Mouse (Mus musculus): ENCODE measurements around the gene Kndc1. TPM values are rescaled to one million over a fixed set of nuclear protein-coding genes. Genes with fewer than 3 reads are reported as not detected.

Gene Kndc1
- polyA plus RNA-seq (2012; rRNA removed) (0.35 and 0.45 TPM in 2 replicates), polyA plus RNA-seq (2014; fragmentation: Nextera tagmentation; extraction: Ambion mirVana) (0.10 and 0.22 TPM in 2 replicates)

GRCm38 (mm10) chr7:139894655-139895557, at the start of gene Kndc1:
TSS of gene Kndc1 (plus strand) at chr7:139894696.
- ATAC-seq (ENCODE audit: low FRiP score, low read depth) (no peak), DNase-seq (ENCODE audit: low spot score) (no peak)
- Histone ChIP-seq H3K9ac (ENCODE audit: low read depth, low read length, severe bottlenecking) (peak within 1 kb of the TSS; percentile 53), H3K36me3 (ENCODE audit: control insufficient read depth, insufficient read depth, low read length) (no peaks in the 10 kb centered on the region), H3K27me3 (ENCODE audit: control insufficient read depth, insufficient read depth, low read length) (peaks cover 35% of the 10 kb centered on the region), H3K9me3 (ENCODE audit: control insufficient read depth, low read length) (no peaks in the 10 kb centered on the region), H3K27ac (replicated peaks; ENCODE audit: low read depth, low read length) (no peak within 1 kb of the TSS), H3K4me3 (replicated peaks; ENCODE audit: low read length) (peak within 1 kb of the TSS; percentile 42), H3K4me1 (ENCODE audit: control insufficient read depth, insufficient read depth, low read length) (no peaks in the 10 kb centered on the region), H3K4me2 (replicated peaks; ENCODE audit: low read depth, low read length, severe bottlenecking) (peak within 1 kb of the TSS; percentile 77)
- under 1% methylated on average over 44 of the region's 50 CpGs for WGBS
- no peak for TF ChIP-seq POLR2A (IDR thresholded peaks at IDR 0.05; ENCODE audit: borderline replicate concordance, extremely low read depth, insufficient read depth, insufficient read length)

- Histone ChIP-seq H3K4me2 (replicated peaks; ENCODE audit: low read depth, low read length, severe bottlenecking) (no peak overlapping the region), H3K36me3 (ENCODE audit: control insufficient read depth, insufficient read depth, low read length) (no peaks in the 10 kb centered on the region), H3K9me3 (ENCODE audit: control insufficient read depth, low read length) (no peaks in the 10 kb centered on the region), H3K27me3 (ENCODE audit: control insufficient read depth, insufficient read depth, low read length) (no peaks in the 10 kb centered on the region), H3K9ac (ENCODE audit: low read depth, low read length, severe bottlenecking) (no peak overlapping the region), H3K27ac (replicated peaks; ENCODE audit: low read depth, low read length) (no peak overlapping the region), H3K4me3 (replicated peaks; ENCODE audit: low read length) (no peak overlapping the region), H3K4me1 (ENCODE audit: control insufficient read depth, insufficient read depth, low read length) (no peaks in the 10 kb centered on the region)
- ATAC-seq (ENCODE audit: low FRiP score, low read depth) (no peak), DNase-seq (ENCODE audit: low spot score) (no peak)
- TF ChIP-seq POLR2A (IDR thresholded peaks at IDR 0.05; ENCODE audit: borderline replicate concordance, extremely low read depth, insufficient read depth, insufficient read length): no peak
- 75% methylated on average over 2 of the region's 2 CpGs for WGBS
These were observed 49.4 kb upstream of the Kndc1 start for GRCm38 (mm10) chr7:139845101-139845500.

GRCm38 (mm10) chr7:139850152-139850551, 44.3 kb upstream of the Kndc1 start:
- Histone ChIP-seq H3K4me3 (replicated peaks; ENCODE audit: low read length) (no peak overlapping the region), H3K36me3 (ENCODE audit: control insufficient read depth, insufficient read depth, low read length) (no peaks in the 10 kb centered on the region)
- no peak for ATAC-seq (ENCODE audit: low FRiP score, low read depth)

GRCm38 (mm10) chr7:139850677-139851076, 43.8 kb upstream of the Kndc1 start:
- Histone ChIP-seq H3K36me3 (ENCODE audit: control insufficient read depth, insufficient read depth, low read length) (no peaks in the 10 kb centered on the region), H3K27me3 (ENCODE audit: control insufficient read depth, insufficient read depth, low read length) (no peaks in the 10 kb centered on the region), H3K4me3 (replicated peaks; ENCODE audit: low read length) (no peak overlapping the region), H3K9ac (ENCODE audit: low read depth, low read length, severe bottlenecking) (no peak overlapping the region), H3K4me2 (replicated peaks; ENCODE audit: low read depth, low read length, severe bottlenecking) (no peak overlapping the region), H3K9me3 (ENCODE audit: control insufficient read depth, low read length) (no peaks in the 10 kb centered on the region), H3K4me1 (ENCODE audit: control insufficient read depth, insufficient read depth, low read length) (no peaks in the 10 kb centered on the region), H3K27ac (replicated peaks; ENCODE audit: low read depth, low read length) (no peak overlapping the region)
- ATAC-seq (ENCODE audit: low FRiP score, low read depth) (no peak), DNase-seq (ENCODE audit: low spot score) (no peak)
- 79% methylated on average over 5 of the region's 5 CpGs for WGBS
- TF ChIP-seq POLR2A (IDR thresholded peaks at IDR 0.05; ENCODE audit: borderline replicate concordance, extremely low read depth, insufficient read depth, insufficient read length): no peak

More at GRCm38 (mm10) chr7:139850152-139850551, 44.3 kb upstream of the Kndc1 start:
- no peak overlapping the region for H3K9ac ChIP-seq (ENCODE audit: low read depth, low read length, severe bottlenecking)
- 9% methylated on average over 6 of the region's 6 CpGs for WGBS
- no peak for TF ChIP-seq POLR2A (IDR thresholded peaks at IDR 0.05; ENCODE audit: borderline replicate concordance, extremely low read depth, insufficient read depth, insufficient read length)
- H3K27ac ChIP-seq (replicated peaks; ENCODE audit: low read depth, low read length): no peak overlapping the region
- no peak overlapping the region for H3K4me2 ChIP-seq (replicated peaks; ENCODE audit: low read depth, low read length, severe bottlenecking)
- no peaks in the 10 kb centered on the region for H3K27me3 ChIP-seq (ENCODE audit: control insufficient read depth, insufficient read depth, low read length)
- H3K4me1 ChIP-seq (ENCODE audit: control insufficient read depth, insufficient read depth, low read length): no peaks in the 10 kb centered on the region
- no peaks in the 10 kb centered on the region for H3K9me3 ChIP-seq (ENCODE audit: control insufficient read depth, low read length)
- DNase-seq (ENCODE audit: low spot score): no peak

- H3K27ac ChIP-seq (replicated peaks; ENCODE audit: low read depth, low read length): no peak overlapping the region
- WGBS: 55% methylated on average over 6 of the region's 6 CpGs
- DNase-seq (ENCODE audit: low spot score): no peak
- H3K4me2 ChIP-seq (replicated peaks; ENCODE audit: low read depth, low read length, severe bottlenecking): no peak overlapping the region
- no peaks in the 10 kb centered on the region for H3K4me1 ChIP-seq (ENCODE audit: control insufficient read depth, insufficient read depth, low read length)
- no peaks in the 10 kb centered on the region for H3K9me3 ChIP-seq (ENCODE audit: control insufficient read depth, low read length)
- no peaks in the 10 kb centered on the region for H3K36me3 ChIP-seq (ENCODE audit: control insufficient read depth, insufficient read depth, low read length)
- no peak for ATAC-seq (ENCODE audit: low FRiP score, low read depth)
- no peak overlapping the region for H3K4me3 ChIP-seq (replicated peaks; ENCODE audit: low read length)
- no peaks in the 10 kb centered on the region for H3K27me3 ChIP-seq (ENCODE audit: control insufficient read depth, insufficient read depth, low read length)
- TF ChIP-seq POLR2A (IDR thresholded peaks at IDR 0.05; ENCODE audit: borderline replicate concordance, extremely low read depth, insufficient read depth, insufficient read length): no peak
- H3K9ac ChIP-seq (ENCODE audit: low read depth, low read length, severe bottlenecking): no peak overlapping the region
These were observed 43.4 kb upstream of the Kndc1 start for GRCm38 (mm10) chr7:139851098-139851497.
